Mouse (Mus musculus) neutrophil, adult 59 days (primary cell): Measurements from ENCODE around the gene Fam13a. TPM values are rescaled to one million over a fixed set of nuclear protein-coding genes. Genes with fewer than 3 reads are reported as not detected.

Experiments
- total RNA-seq, 2 experiments: library from RNA; stranded (reverse); gene quantifications; 1 replicate in 1 of 2; 2 replicates in 1 of 2; pipeline ENCODE4 v1.2.4; 2023

Fam13a gene
- total RNA-seq: under 1 TPM in 1 of 2 experiments, not detected in 1; 0.13 TPM

GRCm38 (mm10) chr6:59024164-59024724 lies at the start of gene Fam13a:
Gene Fam13a, minus strand, starts transcription at chr6:59024549.

GRCm38 (mm10) chr6:58906852-58907261 lies 117.5 kb downstream of the Fam13a start, which contains the start of gene Nap1l5:
Gene Nap1l5, minus strand, starts transcription at chr6:58907076.

Other genes with a start within 250 kb of the Fam13a start
- 10 to 100 TPM; 22.0 to 25.1 TPM for gene Herc3, start 193.1 kb downstream of the Fam13a start, total RNA-seq
- gene Nap1l5, start 117.5 kb downstream of the Fam13a start, total RNA-seq: not detected
- gene Tigd2, start 184.3 kb upstream of the Fam13a start, total RNA-seq: 1 to 10 TPM; 8.1 to 8.5 TPM